Mouse (Mus musculus) gastrocnemius, adult 2 months (tissue): ENCODE data around the gene Tmem254c. TPM values are rescaled to one million over a fixed set of nuclear protein-coding genes. Genes with fewer than 3 reads are reported as not detected.
"Not testable (repeated sequence)": the region's sequence is repeated elsewhere in the genome, so short reads cannot be mapped to it uniquely, and the experiment has no call there.

Experiments
- DNase-seq: peaks from one replicate; pipeline ENCODE4 v3.0.0; 2022
- H3K27ac ChIP-seq: fragments of 200-600 bp; 2 replicates; pipeline ENCODE4 v1.8.1; 2022; ENCODE audit warnings: mild to moderate bottlenecking
- H3K4me3 ChIP-seq: fragments of 200-600 bp; 2 replicates; pipeline ENCODE4 v1.8.1; 2022; ENCODE audit warnings: mild to moderate bottlenecking, moderate library complexity
- intact Hi-C: fragments of 180-260 bp; cut with DNase I; formaldehyde crosslinking; loops from one replicate; pipeline ENCODE4 v1.15.1; 2025
- long read RNA-seq, 2 experiments: library from polyadenylated mRNA; stranded (forward); transcript quantifications; one replicate each; pipeline ENCODE4 v2.0.0; 2021
- total RNA-seq, 2 experiments: library from RNA; stranded (reverse); gene quantifications; 2 replicates each; pipeline ENCODE4 v1.2.3; 2021

Tmem254c gene
- total RNA-seq, result 1 to 10 TPM in 1 of 2 experiments, under 1 TPM in 1; 0.36 to 2.7 TPM
- long read RNA-seq, experiment 1, partial matches to known transcripts, result 0 of 1 reads
- long read RNA-seq, experiment 1, other reads (novel, unspliced or antisense), result 0 of 1 reads
- long read RNA-seq, experiment 2, result 0 reads

- DNase-seq, H3K27ac ChIP-seq, H3K4me3 ChIP-seq, intact Hi-C loops: not testable (repeated sequence)
These were observed at the start of gene Tmem254c for GRCm38 (mm10) chr14:26067325-26067633. Gene Tmem254c (minus strand): TSS chr14:26067355.

GRCm38 (mm10) chr14:26097622-26098021, 30.5 kb upstream of the Tmem254c start:
- DNase-seq, intact Hi-C loops, H3K27ac ChIP-seq, H3K4me3 ChIP-seq: not testable (repeated sequence)

GRCm38 (mm10) chr14:26081997-26082396, 14.8 kb upstream of the Tmem254c start, which contains the start of gene Cphx3:
Gene Cphx3 (plus strand): TSS chr14:26082297.
- intact Hi-C loops, H3K27ac ChIP-seq: not testable (repeated sequence)

GRCm38 (mm10) chr14:26081216-26081615, 14.1 kb upstream of the Tmem254c start, which contains the start of gene Cphx2:
Gene Cphx2 (plus strand): TSS chr14:26081516.
- intact Hi-C loops, DNase-seq, H3K27ac ChIP-seq, H3K4me3 ChIP-seq: not testable (repeated sequence)

More at GRCm38 (mm10) chr14:26081997-26082396, 14.8 kb upstream of the Tmem254c start, which contains the start of gene Cphx3:
- not testable (repeated sequence) for DNase-seq, H3K4me3 ChIP-seq

- intact Hi-C loops, DNase-seq: not testable (repeated sequence)
These were observed 9.7 kb upstream of the Tmem254c start for GRCm38 (mm10) chr14:26076620-26077390.

GRCm38 (mm10) chr14:26066574-26067324, 406 bp downstream of the Tmem254c start:
- H3K27ac ChIP-seq, DNase-seq, H3K4me3 ChIP-seq, intact Hi-C loops: not testable (repeated sequence)

More at GRCm38 (mm10) chr14:26076620-26077390, 9.7 kb upstream of the Tmem254c start:
- not testable (repeated sequence) for H3K27ac ChIP-seq, H3K4me3 ChIP-seq

GRCm38 (mm10) chr14:26059362-26059761, 7.8 kb downstream of the Tmem254c start:
- H3K27ac ChIP-seq, DNase-seq, H3K4me3 ChIP-seq, intact Hi-C loops: not testable (repeated sequence)

GRCm38 (mm10) chr14:26058184-26058583, 9.0 kb downstream of the Tmem254c start:
- DNase-seq, intact Hi-C loops, H3K27ac ChIP-seq, H3K4me3 ChIP-seq: not testable (repeated sequence)

GRCm38 (mm10) chr14:26048767-26049166, 18.4 kb downstream of the Tmem254c start:
- H3K27ac ChIP-seq, result not testable (repeated sequence)

GRCm38 (mm10) chr14:26047026-26047425, 20.1 kb downstream of the Tmem254c start:
- H3K4me3 ChIP-seq, intact Hi-C loops, H3K27ac ChIP-seq, DNase-seq: not testable (repeated sequence)

More at GRCm38 (mm10) chr14:26048767-26049166, 18.4 kb downstream of the Tmem254c start:
- H3K4me3 ChIP-seq, DNase-seq, intact Hi-C loops: not testable (repeated sequence)

- DNase-seq, intact Hi-C loops, H3K27ac ChIP-seq, H3K4me3 ChIP-seq: not testable (repeated sequence)
These were observed 22.1 kb downstream of the Tmem254c start for GRCm38 (mm10) chr14:26045007-26045406.

GRCm38 (mm10) chr14:26042611-26043010, 24.5 kb downstream of the Tmem254c start, which contains the start of gene Gm9780:
Gene Gm9780 (minus strand): TSS chr14:26042711.
- DNase-seq, H3K4me3 ChIP-seq, H3K27ac ChIP-seq, intact Hi-C loops: not testable (repeated sequence)

- DNase-seq, H3K27ac ChIP-seq, H3K4me3 ChIP-seq, intact Hi-C loops: not testable (repeated sequence)
These were observed 31.7 kb downstream of the Tmem254c start for GRCm38 (mm10) chr14:26035439-26035838.

- H3K27ac ChIP-seq, intact Hi-C loops, DNase-seq, H3K4me3 ChIP-seq: not testable (repeated sequence)
These were observed 32.8 kb downstream of the Tmem254c start for GRCm38 (mm10) chr14:26034364-26034763.

- intact Hi-C loops, DNase-seq, H3K27ac ChIP-seq, H3K4me3 ChIP-seq: not testable (repeated sequence)
These were observed 41.5 kb downstream of the Tmem254c start for GRCm38 (mm10) chr14:26025653-26026052.

- intact Hi-C loops, H3K27ac ChIP-seq, DNase-seq, H3K4me3 ChIP-seq: not testable (repeated sequence)
These were observed 44.3 kb downstream of the Tmem254c start for GRCm38 (mm10) chr14:26022831-26023230.

GRCm38 (mm10) chr14:26021555-26021954, 45.6 kb downstream of the Tmem254c start:
- intact Hi-C loops, H3K4me3 ChIP-seq, DNase-seq, H3K27ac ChIP-seq: not testable (repeated sequence)

- H3K4me3 ChIP-seq, H3K27ac ChIP-seq, DNase-seq, intact Hi-C loops: not testable (repeated sequence)
These were observed 50.7 kb downstream of the Tmem254c start for GRCm38 (mm10) chr14:26016414-26016813.
